Mouse (Mus musculus) neural tube, postnatal 0 days (tissue): ENCODE results near the gene Ccdc69. TPM values are rescaled to one million over a fixed set of nuclear protein-coding genes. Genes with fewer than 3 reads are reported as not detected.

Experiments used
- polyA plus RNA-seq: library from polyadenylated mRNA; unstranded; fragments of >200 nt; fragmentation: Nextera tagmentation; extraction: Ambion mirVana; gene quantifications from 2 replicates; pipeline ENCODE4 v1.2.1, GENCODE M21; 2015

Gene Ccdc69
- polyA plus RNA-seq, result 0.48 and 0.81 TPM in 2 replicates

DNA sequence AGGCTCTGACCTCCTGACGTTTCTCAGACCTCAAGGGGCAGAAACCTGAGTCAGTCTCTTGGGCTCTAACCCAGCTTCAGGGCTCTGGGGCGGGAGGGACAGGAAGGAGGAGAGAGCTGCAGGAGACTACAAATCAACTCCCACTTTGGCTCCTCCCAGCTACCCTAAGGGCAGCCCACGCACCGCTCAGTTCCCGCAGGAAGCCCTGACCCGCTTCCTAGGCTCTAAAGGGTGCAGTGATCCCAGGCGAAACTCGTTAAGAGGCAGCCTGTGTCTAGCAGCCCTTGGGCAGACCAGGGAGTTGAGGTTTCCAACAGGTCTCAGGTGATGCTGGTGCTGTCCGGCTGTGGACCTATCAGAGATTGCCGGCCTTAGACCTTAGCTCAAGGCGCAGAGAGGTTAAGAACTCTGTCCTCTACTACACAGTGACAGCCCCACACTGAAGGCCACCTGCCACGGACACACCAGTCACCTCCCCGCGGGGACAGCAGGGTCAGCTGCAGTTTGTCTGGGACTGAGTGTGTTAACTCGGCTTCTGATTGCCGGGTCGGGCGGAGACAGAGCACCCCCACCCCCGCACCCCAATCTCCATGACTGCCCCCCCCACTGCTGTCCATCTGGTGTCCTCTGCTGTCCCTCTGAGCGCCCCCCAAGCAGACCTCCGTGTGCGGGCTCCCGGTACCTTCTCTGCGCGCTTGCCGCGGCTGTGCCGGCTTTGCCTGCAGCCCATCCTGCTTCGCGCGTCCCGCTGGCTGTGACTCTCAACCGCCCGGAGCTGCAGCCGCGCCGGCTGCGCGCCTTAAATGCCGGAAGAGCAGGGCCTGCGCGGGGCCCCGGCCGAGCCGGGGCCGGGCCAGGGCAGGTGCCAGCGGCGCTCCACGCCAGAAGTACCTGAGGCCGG is at the start of gene Ccdc69:
Gene Ccdc69 (minus strand): TSS at position 801 of the 901 bp plus-strand sequence.

DNA sequence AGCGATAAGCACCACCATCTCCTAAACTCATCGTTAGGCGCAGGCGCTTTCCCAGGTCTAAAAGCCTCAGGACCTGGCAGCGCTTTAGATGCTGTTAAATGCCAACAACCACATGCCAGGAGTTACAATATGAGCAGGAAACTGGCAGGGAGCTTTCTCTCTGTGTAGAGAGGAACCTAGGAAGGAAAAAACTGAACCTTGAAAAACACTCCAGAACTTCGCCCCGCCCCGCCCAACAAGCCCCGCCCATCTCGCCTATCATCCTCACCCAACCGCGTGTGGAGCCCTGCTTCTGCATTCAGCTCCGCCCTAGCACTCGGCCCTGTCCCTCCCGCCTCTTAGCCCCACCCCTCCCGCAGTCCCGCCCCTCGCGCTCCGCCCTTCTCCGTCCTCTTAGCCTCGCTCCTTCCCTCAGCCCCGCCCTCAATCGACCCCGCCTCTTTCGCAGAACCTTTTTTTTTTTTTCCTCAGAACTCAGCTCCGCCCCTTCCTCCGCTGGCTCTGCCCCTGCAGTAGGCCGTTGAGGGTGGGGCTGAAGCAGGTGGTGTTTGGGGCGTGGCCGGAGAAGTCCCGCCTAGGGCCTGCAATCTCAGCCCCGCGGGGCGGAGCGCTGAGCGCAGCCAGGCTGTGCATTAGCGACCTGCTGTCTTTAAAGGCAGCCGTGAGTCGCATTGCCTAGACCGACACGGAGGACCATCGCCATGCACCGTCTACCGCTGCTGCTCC is 19.7 kb upstream of the Ccdc69 start, which contains the start of gene Gm2a:
Gene Gm2a (plus strand): TSS at position 653 of the 726 bp plus-strand sequence.

DNA sequence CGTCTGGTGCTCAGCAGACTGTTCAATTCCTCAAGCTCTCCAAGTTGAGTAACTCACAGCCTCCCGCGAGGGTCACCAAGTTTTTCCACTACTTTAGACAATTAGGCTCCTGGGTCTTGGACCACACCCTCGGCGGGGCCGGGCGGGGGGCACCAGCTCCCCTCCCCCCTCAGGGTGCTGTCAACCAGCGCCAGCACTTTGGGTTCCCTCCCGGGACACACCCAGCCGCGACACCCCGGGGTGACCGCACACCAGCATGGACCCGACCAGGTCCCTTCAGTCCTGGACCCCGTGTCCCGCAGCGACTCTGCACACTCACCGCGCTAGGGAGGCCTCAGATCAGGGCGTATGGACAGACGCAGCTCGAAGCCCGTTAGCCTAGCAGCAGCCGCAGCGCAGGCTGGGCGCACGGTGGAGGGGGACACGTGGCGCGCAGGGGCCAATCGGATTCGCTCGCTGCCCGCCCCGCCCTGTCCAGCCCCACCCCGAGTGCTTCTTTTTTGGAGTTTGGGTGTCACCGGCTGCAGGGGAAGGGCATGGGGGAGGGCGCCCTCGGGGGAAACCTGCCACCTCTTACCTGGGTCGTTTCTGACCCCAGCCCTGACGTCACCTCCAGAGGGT is 44.8 kb downstream of the Ccdc69 start, which contains the start of gene Anxa6:
Gene Anxa6 (minus strand): TSS at position 406 of the 621 bp plus-strand sequence.

Other genes with a start within 250 kb of the Ccdc69 start
- 7.5 and 10.5 TPM in 2 replicates for gene Lyrm7, start 217.2 kb downstream of the Ccdc69 start, polyA plus RNA-seq
- gene Hint1, start 211.7 kb downstream of the Ccdc69 start, polyA plus RNA-seq, result 1,024 and 1,220 TPM in 2 replicates
- 67.6 and 71.4 TPM in 2 replicates for gene Gpx3, start 175.7 kb downstream of the Ccdc69 start, polyA plus RNA-seq
- 17.5 and 17.6 TPM in 2 replicates for gene Tnip1, start 115.2 kb downstream of the Ccdc69 start, polyA plus RNA-seq
- gene Anxa6, start 44.7 kb downstream of the Ccdc69 start, polyA plus RNA-seq, result 108 and 111 TPM in 2 replicates
- gene Gm2a, start 20.0 kb upstream of the Ccdc69 start, polyA plus RNA-seq, result 71.2 and 74.1 TPM in 2 replicates
- not detected in 2 replicates for gene Slc36a3, start 73.6 kb upstream of the Ccdc69 start, polyA plus RNA-seq
- 1.2 and 1.7 TPM in 2 replicates for gene Slc36a2, start 106.9 kb upstream of the Ccdc69 start, polyA plus RNA-seq
- gene Slc36a1, start 126.2 kb upstream of the Ccdc69 start, polyA plus RNA-seq, result 3.8 and 4.2 TPM in 2 replicates